Mouse (Mus musculus) right cerebral cortex, postnatal 4 days (tissue): Measurements from ENCODE around the gene Nmnat3.

ENCODE experiments used
- DNase-seq: peaks from one replicate; pipeline ENCODE4 v3.0.0-alpha.2; 2022

Gene Nmnat3

GRCm38 (mm10) chr9:98312622-98313374 is 25.6 kb downstream of the Nmnat3 start:
- no peak for DNase-seq

GRCm38 (mm10) chr9:98313587-98313986 is 26.4 kb downstream of the Nmnat3 start:
- no peak for DNase-seq

GRCm38 (mm10) chr9:98314059-98314650 is 26.9 kb downstream of the Nmnat3 start:
- no peak for DNase-seq

DNA sequence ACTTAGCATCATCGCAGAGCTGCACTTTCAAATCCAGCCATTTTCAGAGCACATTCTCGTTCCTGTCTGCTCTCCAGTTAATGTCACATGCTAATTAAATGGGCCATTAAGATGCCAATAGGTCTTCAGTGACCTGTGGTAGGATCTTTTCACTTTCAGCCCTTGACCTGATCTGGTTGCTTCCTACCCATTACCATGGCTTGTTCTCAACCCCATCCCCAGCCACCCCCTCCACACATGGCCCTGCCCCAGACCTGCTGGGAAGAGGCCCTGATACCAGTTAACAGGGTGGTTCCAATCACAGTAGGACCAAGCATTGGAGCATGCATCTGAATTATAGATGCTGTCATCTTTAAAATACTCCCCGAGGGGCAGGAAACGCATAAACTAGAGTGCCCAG is 30.7 kb downstream of the Nmnat3 start:
- DNase-seq: no peak

DNA sequence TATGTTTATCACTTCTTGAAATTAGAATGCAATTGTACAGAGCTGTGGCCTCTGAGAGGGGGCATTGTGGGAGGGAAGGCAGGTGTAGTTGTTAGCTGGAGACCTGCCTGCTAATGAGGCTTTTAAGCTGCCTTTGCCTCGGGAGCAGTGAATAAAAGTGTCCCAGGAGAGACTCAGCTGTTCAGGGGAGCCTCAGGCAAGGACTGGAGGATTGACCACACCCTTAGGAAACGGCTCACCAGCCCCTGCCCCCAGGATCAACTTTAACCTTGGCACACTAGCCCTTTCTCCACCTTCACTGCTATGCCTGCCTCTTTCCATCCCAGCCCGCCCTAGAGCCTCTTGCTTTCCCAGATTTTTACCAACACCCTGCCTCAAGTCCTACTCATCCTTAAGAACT is 31.6 kb downstream of the Nmnat3 start:
- no peak for DNase-seq

DNA sequence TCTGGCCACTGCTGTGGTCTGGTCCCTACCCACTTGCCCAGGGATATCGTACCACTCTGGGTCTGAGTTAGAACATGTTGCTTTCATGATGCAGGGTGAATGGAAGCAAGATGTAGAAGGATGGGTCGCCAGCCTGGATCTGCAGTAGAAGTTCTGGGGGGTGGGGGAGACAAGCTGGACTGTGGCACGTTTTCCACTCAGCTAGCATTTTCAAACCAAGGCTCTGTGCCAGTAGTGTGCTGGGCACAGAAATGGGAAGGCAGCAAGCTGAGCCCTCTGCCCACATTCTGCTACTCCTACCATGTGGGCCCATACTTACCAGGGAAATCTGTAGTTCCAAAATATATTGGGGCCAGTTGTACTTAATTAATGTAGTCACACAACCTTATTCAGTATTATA is 33.5 kb downstream of the Nmnat3 start:
- DNase-seq: no peak

- no peak for DNase-seq
Measured at GRCm38 (mm10) chr9:98326088-98326487, 38.9 kb downstream of the Nmnat3 start.

- no peak for DNase-seq
Measured at GRCm38 (mm10) chr9:98328415-98329176, 41.4 kb downstream of the Nmnat3 start.

GRCm38 (mm10) chr9:98329274-98330105 is 42.3 kb downstream of the Nmnat3 start:
- DNase-seq: peak; percentile 26

DNA sequence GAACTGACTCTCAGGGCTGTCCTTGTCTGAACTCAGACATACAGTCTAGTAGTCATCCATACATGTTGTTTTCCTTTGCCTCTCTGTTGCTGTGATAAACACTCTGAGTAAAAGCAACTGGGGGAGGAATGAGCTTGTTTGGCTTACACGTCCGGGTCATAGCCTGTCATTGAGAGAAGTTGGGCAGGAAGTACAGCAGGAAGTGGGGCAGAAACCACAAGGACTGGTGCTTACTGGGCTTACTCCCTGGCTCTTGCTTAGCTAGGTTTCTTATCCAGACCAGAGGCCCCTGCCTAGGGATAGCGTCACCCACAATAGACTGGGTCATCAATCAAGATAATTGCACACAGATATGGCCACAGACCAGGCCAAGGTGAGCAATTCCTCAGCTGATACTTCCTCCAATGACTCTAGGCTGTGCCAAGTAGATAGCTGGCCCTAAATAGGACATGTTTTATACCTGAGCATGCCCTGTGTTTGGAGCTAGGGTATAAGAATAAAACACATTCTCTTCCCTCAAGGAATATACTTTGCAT is 46.1 kb downstream of the Nmnat3 start:
- DNase-seq: no peak

GRCm38 (mm10) chr9:98337881-98338769 is 50.9 kb downstream of the Nmnat3 start:
- no peak for DNase-seq

GRCm38 (mm10) chr9:98339971-98340370 is 52.7 kb downstream of the Nmnat3 start:
- no peak for DNase-seq

- DNase-seq: no peak
Measured at GRCm38 (mm10) chr9:98340427-98340826, 53.2 kb downstream of the Nmnat3 start.

GRCm38 (mm10) chr9:98345840-98346239 is 58.6 kb downstream of the Nmnat3 start:
- DNase-seq: no peak

GRCm38 (mm10) chr9:98346240-98346639 is 59.0 kb downstream of the Nmnat3 start:
- DNase-seq: no peak

- no peak for DNase-seq
Measured at GRCm38 (mm10) chr9:98347021-98347420, 59.8 kb downstream of the Nmnat3 start.

DNA sequence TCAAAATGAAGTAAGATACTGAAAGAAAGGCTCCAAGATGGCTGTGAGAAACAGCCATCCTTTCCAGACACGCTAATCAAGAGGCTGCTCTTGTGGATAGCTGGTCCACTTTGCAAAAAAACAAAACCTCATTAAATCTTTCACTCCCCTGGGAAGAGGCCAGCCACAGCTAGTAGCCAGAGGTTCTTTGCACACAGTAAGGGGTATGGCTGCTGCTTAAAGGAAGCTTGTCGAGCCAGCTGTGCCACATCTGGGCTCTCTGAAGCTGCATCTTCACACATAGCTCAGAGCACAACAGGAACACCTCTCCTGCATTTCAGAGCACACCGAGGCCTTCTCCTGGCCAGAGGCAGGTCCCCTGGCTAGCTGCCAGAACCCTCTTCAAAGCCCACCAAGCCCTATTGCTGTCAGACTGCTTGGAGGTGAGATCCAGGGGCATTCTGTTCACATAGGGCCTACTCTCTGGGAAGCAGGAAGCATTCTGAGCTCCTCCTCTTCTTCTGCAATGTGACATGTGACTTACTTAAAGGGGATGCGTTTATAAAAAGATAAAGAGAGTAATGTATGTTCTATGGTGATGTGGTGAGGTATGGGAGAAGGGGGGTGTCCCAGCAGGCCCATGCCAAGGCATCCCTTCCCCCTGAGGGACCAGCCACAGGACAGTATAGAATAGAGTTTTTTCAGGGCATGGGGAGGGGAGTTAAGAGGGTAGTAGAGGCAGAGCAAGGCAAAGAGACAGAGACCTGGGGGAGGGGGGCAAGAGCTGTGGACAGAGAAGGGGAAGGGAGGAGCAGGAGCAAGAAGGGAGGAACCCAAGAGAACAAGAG is 63.3 kb downstream of the Nmnat3 start:
- no peak for DNase-seq

GRCm38 (mm10) chr9:98352332-98352731 is 65.1 kb downstream of the Nmnat3 start:
- no peak for DNase-seq

DNA sequence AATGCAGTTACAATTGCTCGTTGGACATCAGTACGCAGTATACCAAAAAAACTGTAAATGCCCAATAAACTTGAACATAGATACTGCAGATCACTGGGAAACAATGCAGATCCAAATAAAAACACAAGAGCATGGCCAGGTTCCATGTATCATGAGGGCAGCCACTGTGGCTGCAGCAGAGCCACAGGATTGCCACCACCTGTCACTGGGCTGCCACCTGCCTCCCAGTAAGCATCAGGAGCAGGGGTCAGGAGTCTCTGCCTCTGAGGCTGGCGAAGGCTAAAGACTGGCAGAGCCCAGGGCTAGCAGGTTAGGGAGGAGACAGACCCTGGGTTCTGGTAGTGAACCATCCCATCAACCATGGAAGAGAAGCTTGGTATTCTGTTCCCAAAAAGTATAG is 67.7 kb downstream of the Nmnat3 start:
- no peak for DNase-seq

DNA sequence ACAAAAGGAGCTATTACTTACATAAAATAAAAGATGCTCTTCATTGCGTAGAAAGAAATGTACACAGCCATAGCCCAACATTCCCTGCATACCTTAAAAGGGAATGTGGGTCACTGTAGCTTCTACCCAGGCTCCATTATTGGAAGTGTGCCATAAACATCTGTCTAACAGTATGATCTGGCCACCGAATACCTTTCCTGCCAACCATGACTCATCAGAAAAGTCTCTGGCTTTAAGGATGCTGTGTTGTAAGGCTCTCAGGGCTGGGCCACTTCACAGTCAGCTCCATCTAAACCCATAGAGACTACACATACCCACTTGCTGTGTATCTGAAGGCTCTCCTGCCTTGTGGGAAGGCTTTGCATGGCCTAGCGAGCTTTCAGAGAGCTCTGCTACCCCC is 73.8 kb downstream of the Nmnat3 start:
- no peak for DNase-seq

DNA sequence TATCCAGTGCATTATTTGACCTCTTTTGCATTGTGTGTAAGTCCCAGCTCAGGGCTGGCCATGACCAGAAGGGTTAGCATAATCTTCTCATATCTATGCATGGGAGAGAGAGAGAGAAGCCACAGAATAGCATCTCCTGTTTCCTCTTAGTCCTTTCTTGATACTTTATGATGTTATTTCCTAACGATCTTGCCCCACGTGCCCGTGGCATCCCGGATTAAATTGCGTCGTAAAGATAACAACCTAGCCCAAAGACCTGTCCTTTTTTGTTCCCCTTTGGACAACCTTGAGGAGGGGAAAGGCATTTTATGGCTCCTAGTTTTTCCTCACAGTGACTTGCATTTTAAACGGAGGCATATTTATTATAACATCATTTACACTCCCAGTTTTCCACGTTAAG is 78.8 kb downstream of the Nmnat3 start:
- no peak for DNase-seq
